Comparison of ENCODE assay signal across 8 mouse cellular contexts in genomic region chr8:70598722-70599121, GRCm38 (mm10). TPM values are rescaled to one million over a fixed set of nuclear protein-coding genes. Genes with fewer than 3 reads are reported as not detected.
A peak's percentile ranks its signal among the peaks of the same experiment; 100 is the strongest.
DNase-seq lines count a peak whose midpoint lies in the region; ATAC-seq and TF ChIP-seq lines count a peak whose summit lies in the region.
"Had no signal": no experiment of that assay in that cellular context is flagged by ENCODE, and none has a peak within 500 bp of the region (broad histone marks: within the 10 kb centered on the region; RNA-seq: fewer than 3 reads in every experiment).

No protein-coding gene starts in this region.

- WGBS in embryonic facial prominence, embryonic 12.5 days: 13% methylated on average over 10 of the region's 10 CpGs
- WGBS in hindbrain, embryonic 15.5 days: 19% methylated on average over 10 of the region's 10 CpGs
- WGBS in midbrain, postnatal 0 days: 23% methylated on average over 10 of the region's 10 CpGs

- H3K27ac ChIP-seq in embryonic facial prominence, embryonic 12.5 days: peak overlapping the region; percentile 65
- H3K27ac ChIP-seq in hindbrain, embryonic 15.5 days (replicated peaks): no peak overlapping the region; the same call in 1 of the 2 replicates
- H3K27ac ChIP-seq in midbrain, postnatal 0 days (ENCODE audit: low read depth, low read length): no peak overlapping the region

- H3K4me2 ChIP-seq in embryonic facial prominence, embryonic 12.5 days (replicated peaks): peak overlapping the region; percentile 84
- peak overlapping the region; percentile 64 for H3K4me2 ChIP-seq in hindbrain, embryonic 15.5 days
- peak overlapping the region; percentile 52 for H3K4me2 ChIP-seq in midbrain, postnatal 0 days (ENCODE audit: low read depth, low read length, poor library complexity, severe bottlenecking)

- no peak for TF ChIP-seq CTCF in midbrain, postnatal 0 days (IDR thresholded peaks at IDR 0.05)

- peaks cover 69% of the 10 kb centered on the region for H3K4me1 ChIP-seq in embryonic facial prominence, embryonic 12.5 days
- peaks cover 77% of the 10 kb centered on the region for H3K4me1 ChIP-seq in hindbrain, embryonic 15.5 days (replicated peaks)
- H3K4me1 ChIP-seq in midbrain, postnatal 0 days (ENCODE audit: insufficient read depth, low read length): peaks cover 24% of the 10 kb centered on the region; the same call in 1 of the 2 replicates

- ATAC-seq in embryonic facial prominence, embryonic 12.5 days (ENCODE audit: insufficient number of reproducible peaks, insufficient read depth, low FRiP score, low TSS enrichment): no peak
- ATAC-seq in hindbrain, embryonic 15.5 days (ENCODE audit: low FRiP score, low read depth): no peak
- ATAC-seq in midbrain, postnatal 0 days (ENCODE audit: low FRiP score): no peak

- H3K4me3 ChIP-seq in embryonic facial prominence, embryonic 12.5 days: peak overlapping the region; percentile 49
- peak overlapping the region; percentile 37 for H3K4me3 ChIP-seq in hindbrain, embryonic 15.5 days
- H3K4me3 ChIP-seq in midbrain, postnatal 0 days (ENCODE audit: low read depth, low read length): peak overlapping the region; percentile 30; the same call in 1 of the 2 replicates

- peak overlapping the region; percentile 46 for H3K9ac ChIP-seq in embryonic facial prominence, embryonic 12.5 days
- H3K9ac ChIP-seq in hindbrain, embryonic 15.5 days: peak overlapping the region; percentile 38; the same call in 1 of the 2 replicates
- H3K9ac ChIP-seq in midbrain, postnatal 0 days (replicated peaks; ENCODE audit: low read length, poor library complexity, severe bottlenecking): peak overlapping the region; percentile 56; the same call in 1 of the 2 replicates

- no peaks in the 10 kb centered on the region for H3K27me3 ChIP-seq in embryonic facial prominence, embryonic 12.5 days
- H3K27me3 ChIP-seq in hindbrain, embryonic 15.5 days: no peaks in the 10 kb centered on the region
- H3K27me3 ChIP-seq in midbrain, postnatal 0 days (ENCODE audit: insufficient read depth, low read length): no peaks in the 10 kb centered on the region

- peak; percentile 51 to 63 for DNase-seq in layer of hippocampus, postnatal 10 days (ENCODE audit: low spot score in 2 of 2)
- no peak for DNase-seq in layer of hippocampus, adult 9-10 months (ENCODE audit: low spot score)
- no peak for DNase-seq in midbrain, postnatal 0 days (ENCODE audit: low spot score)
- DNase-seq in cerebellum, adult 18-20 months: no peak
- no peak for DNase-seq in gastrocnemius, postnatal 36 days

- H3K36me3 ChIP-seq in embryonic facial prominence, embryonic 12.5 days: peaks cover 34% of the 10 kb centered on the region
- H3K36me3 ChIP-seq in hindbrain, embryonic 15.5 days: 0 out of 2 replicates have a peak, but pooled peaks cover 9% of the 10 kb centered on the region
- peaks cover 16% of the 10 kb centered on the region for H3K36me3 ChIP-seq in midbrain, postnatal 0 days (ENCODE audit: insufficient read depth, low read length)

- no peaks in the 10 kb centered on the region for H3K9me3 ChIP-seq in embryonic facial prominence, embryonic 12.5 days
- H3K9me3 ChIP-seq in hindbrain, embryonic 15.5 days: no peaks in the 10 kb centered on the region
- no peaks in the 10 kb centered on the region for H3K9me3 ChIP-seq in midbrain, postnatal 0 days (ENCODE audit: low read length)

- intact Hi-C loops in gastrocnemius, postnatal 36 days (cut with DNase I): no loop called here

RNA-seq across cellular contexts. Expression of gene Isyna1, which starts 4.5 kb away (rescaled TPM):
- total RNA-seq in layer of hippocampus, postnatal 10 days (2021): 10 to 100 TPM; 56.5 to 57.8 TPM
- polyA plus RNA-seq in embryonic facial prominence, embryonic 12.5 days (2016; fragmentation: Nextera tagmentation; extraction: Ambion mirVana): 185 and 195 TPM in 2 replicates
- polyA plus RNA-seq in hindbrain, embryonic 15.5 days (2015; fragmentation: Nextera tagmentation; extraction: Ambion mirVana): 146 and 152 TPM in 2 replicates
- 176 and 180 TPM in 2 replicates for total RNA-seq in midbrain, postnatal 0 days (2014; rRNA removed)
- 140 and 146 TPM in 2 replicates for polyA plus RNA-seq in midbrain, postnatal 0 days (2015; fragmentation: Nextera tagmentation; extraction: Ambion mirVana)
- total RNA-seq in gastrocnemius, postnatal 36 days (2021): 1 to 10 TPM; 4.1 to 5.1 TPM

RNA-seq across cellular contexts. Expression of gene Ssbp4, which starts 9.9 kb away (rescaled TPM):
- 100 to 1,000 TPM; 225 to 240 TPM for total RNA-seq in layer of hippocampus, postnatal 10 days (2021)
- 134 and 142 TPM in 2 replicates for polyA plus RNA-seq in embryonic facial prominence, embryonic 12.5 days (2016; fragmentation: Nextera tagmentation; extraction: Ambion mirVana)
- polyA plus RNA-seq in hindbrain, embryonic 15.5 days (2015; fragmentation: Nextera tagmentation; extraction: Ambion mirVana): 150 and 172 TPM in 2 replicates
- total RNA-seq in midbrain, postnatal 0 days (2014; rRNA removed): 279 and 392 TPM in 2 replicates
- polyA plus RNA-seq in midbrain, postnatal 0 days (2015; fragmentation: Nextera tagmentation; extraction: Ambion mirVana): 230 and 247 TPM in 2 replicates
- total RNA-seq in gastrocnemius, postnatal 36 days (2021): 10 to 100 TPM; 12.5 to 15.9 TPM

RNA-seq across cellular contexts. Expression of gene Lrrc25, which starts 17.2 kb away (rescaled TPM):
- 1 to 10 TPM in 1 of 2 experiments, under 1 TPM in 1; 0.96 to 2.3 TPM for total RNA-seq in layer of hippocampus, postnatal 10 days (2021)
- polyA plus RNA-seq in embryonic facial prominence, embryonic 12.5 days (2016; fragmentation: Nextera tagmentation; extraction: Ambion mirVana): 1.1 and 1.2 TPM in 2 replicates
- 1.1 and 2.2 TPM in 2 replicates for polyA plus RNA-seq in hindbrain, embryonic 15.5 days (2015; fragmentation: Nextera tagmentation; extraction: Ambion mirVana)
- 1.8 and 2.2 TPM in 2 replicates for total RNA-seq in midbrain, postnatal 0 days (2014; rRNA removed)
- 0.74 and 1.4 TPM in 2 replicates for polyA plus RNA-seq in midbrain, postnatal 0 days (2015; fragmentation: Nextera tagmentation; extraction: Ambion mirVana)
- total RNA-seq in gastrocnemius, postnatal 36 days (2021): under 1 TPM; 0.38 to 0.64 TPM

RNA-seq across cellular contexts. Expression of gene Gdf15, which starts 33.5 kb away (rescaled TPM):
- not detected for total RNA-seq in layer of hippocampus, postnatal 10 days (2021)
- polyA plus RNA-seq in embryonic facial prominence, embryonic 12.5 days (2016; fragmentation: Nextera tagmentation; extraction: Ambion mirVana): not detected in 2 replicates
- 0.25 and 0.30 TPM in 2 replicates for polyA plus RNA-seq in hindbrain, embryonic 15.5 days (2015; fragmentation: Nextera tagmentation; extraction: Ambion mirVana)
- total RNA-seq in midbrain, postnatal 0 days (2014; rRNA removed): 0.22 and 1.8 TPM in 2 replicates
- 0.26 and 0.32 TPM in 2 replicates for polyA plus RNA-seq in midbrain, postnatal 0 days (2015; fragmentation: Nextera tagmentation; extraction: Ambion mirVana)
- under 1 TPM in 1 of 2 experiments, not detected in 1; 0.18 TPM for total RNA-seq in gastrocnemius, postnatal 36 days (2021)
- total RNA-seq: left cerebral cortex, adult 8-10 months had no signal

RNA-seq across cellular contexts. Expression of gene Ell, which starts 59.5 kb away (rescaled TPM):
- total RNA-seq in layer of hippocampus, postnatal 10 days (2021): 10 to 100 TPM; 15.8 to 16.4 TPM
- polyA plus RNA-seq in embryonic facial prominence, embryonic 12.5 days (2016; fragmentation: Nextera tagmentation; extraction: Ambion mirVana): 19.1 TPM in 2 replicates
- polyA plus RNA-seq in hindbrain, embryonic 15.5 days (2015; fragmentation: Nextera tagmentation; extraction: Ambion mirVana): 15.1 and 20.9 TPM in 2 replicates
- total RNA-seq in midbrain, postnatal 0 days (2014; rRNA removed): 10.2 and 14.1 TPM in 2 replicates
- 12.6 and 13.2 TPM in 2 replicates for polyA plus RNA-seq in midbrain, postnatal 0 days (2015; fragmentation: Nextera tagmentation; extraction: Ambion mirVana)
- 10 to 100 TPM in 1 of 2 experiments, 1 to 10 TPM in 1; 9.6 to 10.5 TPM for total RNA-seq in gastrocnemius, postnatal 36 days (2021)

Comparison
In these comparisons a context has a peak if more than half of its experiments do, and no peak if none do; other contexts are left out.
1. DNase-seq: peak in layer of hippocampus, postnatal 10 days (2 of 2); none in layer of hippocampus, adult 9-10 months (single experiment), midbrain, postnatal 0 days (single experiment), cerebellum, adult 18-20 months (0 of 2) and gastrocnemius, postnatal 36 days (0 of 2).
2. RNA of gene Isyna1, which starts 4.5 kb away (total RNA-seq): 176 to 180 TPM in midbrain, postnatal 0 days and 56.5 to 57.8 TPM in layer of hippocampus, postnatal 10 days; 4.1 to 5.1 TPM in gastrocnemius, postnatal 36 days; every median in the first group is over 4 times any median in the second.
3. RNA of gene Ssbp4, which starts 9.9 kb away (total RNA-seq): 279 to 392 TPM in midbrain, postnatal 0 days and 225 to 240 TPM in layer of hippocampus, postnatal 10 days; 12.5 to 15.9 TPM in gastrocnemius, postnatal 36 days; every median in the first group is over 10 times any median in the second.
4. Peak in every context shown above with its lines, with median percentiles within 50 percentile points of each other: H3K4me2 ChIP-seq, H3K4me3 ChIP-seq and H3K9ac ChIP-seq.